Mouse (Mus musculus): Measurements from ENCODE around the gene Ubxn1. TPM values are rescaled to one million over a fixed set of nuclear protein-coding genes. Genes with fewer than 3 reads are reported as not detected.
A peak's percentile ranks its signal among the peaks of the same experiment; 100 is the strongest.

Gene Ubxn1
- polyA plus RNA-seq, 1 experiment = 169 TPM

DNA sequence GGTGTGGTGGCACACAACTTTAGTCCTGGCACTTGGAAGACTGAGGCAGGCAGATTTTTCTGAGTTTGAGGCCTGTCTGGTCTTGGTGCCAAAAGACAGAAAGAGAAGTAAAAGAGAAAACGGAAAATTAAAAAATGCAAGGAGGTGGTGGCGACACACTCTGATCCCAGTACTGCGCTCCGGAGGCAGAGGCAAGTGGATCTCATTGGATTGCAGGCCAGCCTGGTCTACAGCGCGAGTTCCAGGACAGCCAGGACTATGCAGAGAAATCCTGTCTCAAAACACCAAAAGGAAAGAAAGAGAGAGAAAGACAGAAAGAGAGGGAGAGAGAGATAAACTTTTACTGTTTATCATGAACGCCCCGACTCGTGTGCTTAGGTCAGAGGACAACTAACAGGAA lies 458 bp upstream of the Ubxn1 start:
- Histone ChIP-seq H3K4me3 (ENCODE audit: insufficient read depth, poor library complexity, severe bottlenecking) (peak overlapping the region; percentile 84), H3K36me3 (ENCODE audit: control insufficient read depth, insufficient read depth) (peaks cover 29% of the 10 kb centered on the region), H3K27me3 (ENCODE audit: control insufficient read depth, insufficient read depth, insufficient read length) (no peaks in the 10 kb centered on the region), H3K79me3 (ENCODE audit: low read depth) (peaks cover 11% of the 10 kb centered on the region), H3ac (ENCODE audit: control insufficient read depth, insufficient read length, low read depth) (peak overlapping the region; percentile 49), H3K79me2 (ENCODE audit: control insufficient read depth, insufficient read depth) (peaks cover 23% of the 10 kb centered on the region)
- TF ChIP-seq MAX (IDR thresholded peaks at IDR 0.05) = no peak
- no peak for TF ChIP-seq CEBPB (IDR thresholded peaks at IDR 0.05; ENCODE audit: low read depth)
- TF ChIP-seq USF1 (IDR thresholded peaks at IDR 0.05; ENCODE audit: low read depth) = no peak
- no peak for TF ChIP-seq FOSL1 (IDR thresholded peaks at IDR 0.05; ENCODE audit: insufficient read depth, low read length, poor library complexity, severe bottlenecking)
- TF ChIP-seq MYOD1 (IDR thresholded peaks at IDR 0.05; ENCODE audit: control insufficient read depth, insufficient read length, low read depth) = no peak
- no peak for TF ChIP-seq CTCF (IDR thresholded peaks at IDR 0.05; ENCODE audit: control insufficient read depth, insufficient read depth, insufficient read length)
- no peak for TF ChIP-seq MYOG (IDR thresholded peaks at IDR 0.05; ENCODE audit: control insufficient read depth, extremely low read depth, insufficient read length)

DNA sequence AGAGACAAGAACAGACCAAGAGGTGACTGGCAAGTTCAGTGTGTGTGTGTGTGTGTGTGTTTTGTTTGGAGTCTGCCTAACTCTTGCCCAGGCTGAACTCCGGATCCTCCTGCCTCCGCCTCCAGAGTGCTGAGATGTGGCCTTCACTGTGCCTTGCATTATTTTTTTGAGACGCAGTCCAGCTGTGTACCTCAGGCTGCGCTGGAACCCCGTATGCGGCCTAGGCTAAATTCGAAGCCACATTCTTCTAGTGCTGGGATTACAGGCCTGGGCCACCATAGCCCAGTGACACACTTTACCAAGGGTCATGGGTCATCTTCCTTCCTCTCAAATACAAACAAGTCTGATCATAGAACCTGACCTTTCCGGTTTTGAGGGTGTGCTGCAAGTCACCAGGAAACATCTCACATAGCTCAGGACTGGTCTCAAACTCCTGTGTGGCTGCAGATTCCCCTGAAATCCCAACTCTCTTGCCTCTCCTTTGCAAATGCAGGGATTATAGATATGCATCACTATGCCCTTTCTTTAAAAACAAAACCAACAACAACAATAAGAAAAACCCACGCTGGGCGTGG lies 1.1 kb downstream of the Ubxn1 start:
- H3K79me3 ChIP-seq (ENCODE audit: low read depth) = peaks cover 11% of the 10 kb centered on the region
- TF ChIP-seq MYOG (IDR thresholded peaks at IDR 0.05; ENCODE audit: control insufficient read depth, extremely low read depth, insufficient read length) = no peak
- no peak for TF ChIP-seq MAX (IDR thresholded peaks at IDR 0.05)
- TF ChIP-seq CTCF (IDR thresholded peaks at IDR 0.05; ENCODE audit: control insufficient read depth, insufficient read depth, insufficient read length) = no peak
- no peak for TF ChIP-seq MYOD1 (IDR thresholded peaks at IDR 0.05; ENCODE audit: control insufficient read depth, insufficient read length, low read depth)
- TF ChIP-seq USF1 (IDR thresholded peaks at IDR 0.05; ENCODE audit: low read depth) = no peak
- TF ChIP-seq CEBPB (IDR thresholded peaks at IDR 0.05; ENCODE audit: low read depth) = no peak
- no peak for TF ChIP-seq FOSL1 (IDR thresholded peaks at IDR 0.05; ENCODE audit: insufficient read depth, low read length, poor library complexity, severe bottlenecking)

DNA sequence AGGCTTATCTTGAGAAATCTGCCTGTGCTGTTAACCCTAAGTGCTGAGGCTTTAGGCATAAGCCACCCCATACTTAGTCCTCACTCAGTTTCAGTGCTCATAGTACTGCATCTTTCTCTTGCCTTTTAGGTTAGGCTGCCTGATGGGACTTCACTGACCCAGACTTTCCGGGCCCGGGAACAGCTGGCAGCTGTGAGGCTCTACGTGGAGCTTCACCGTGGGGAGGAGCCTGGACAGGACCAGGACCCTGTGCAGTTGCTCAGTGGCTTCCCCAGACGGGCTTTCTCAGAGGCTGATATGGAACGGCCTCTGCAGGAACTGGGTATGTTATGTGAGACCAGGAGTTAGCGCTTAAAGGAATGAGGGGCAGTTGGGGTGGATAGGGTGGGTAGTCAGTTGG lies 3.7 kb downstream of the Ubxn1 start:
- no peak overlapping the region for H3K4me3 ChIP-seq (ENCODE audit: insufficient read depth, poor library complexity, severe bottlenecking)
- no peaks in the 10 kb centered on the region for H3K27me3 ChIP-seq (ENCODE audit: control insufficient read depth, insufficient read depth, insufficient read length)
- H3K79me2 ChIP-seq (ENCODE audit: control insufficient read depth, insufficient read depth) = peaks cover 23% of the 10 kb centered on the region
- H3K36me3 ChIP-seq (ENCODE audit: control insufficient read depth, insufficient read depth) = peaks cover 42% of the 10 kb centered on the region
- peaks cover 11% of the 10 kb centered on the region for H3K79me3 ChIP-seq (ENCODE audit: low read depth)
- no peak overlapping the region for H3ac ChIP-seq (ENCODE audit: control insufficient read depth, insufficient read length, low read depth)
- TF ChIP-seq USF1 (IDR thresholded peaks at IDR 0.05; ENCODE audit: low read depth) (no peak), MAX (IDR thresholded peaks at IDR 0.05) (no peak), CTCF (IDR thresholded peaks at IDR 0.05; ENCODE audit: control insufficient read depth, insufficient read depth, insufficient read length) (no peak), FOSL1 (IDR thresholded peaks at IDR 0.05; ENCODE audit: insufficient read depth, low read length, poor library complexity, severe bottlenecking) (no peak), CEBPB (IDR thresholded peaks at IDR 0.05; ENCODE audit: low read depth) (no peak)

More for the DNA sequence above, 1.1 kb downstream of the Ubxn1 start:
- Histone ChIP-seq H3ac (ENCODE audit: control insufficient read depth, insufficient read length, low read depth) (peak overlapping the region; percentile 98), H3K27me3 (ENCODE audit: control insufficient read depth, insufficient read depth, insufficient read length) (no peaks in the 10 kb centered on the region), H3K4me3 (ENCODE audit: insufficient read depth, poor library complexity, severe bottlenecking) (peak overlapping the region; percentile 84), H3K36me3 (ENCODE audit: control insufficient read depth, insufficient read depth) (peaks cover 36% of the 10 kb centered on the region), H3K79me2 (ENCODE audit: control insufficient read depth, insufficient read depth) (peaks cover 23% of the 10 kb centered on the region)

- peaks cover 17% of the 10 kb centered on the region for H3K36me3 ChIP-seq (ENCODE audit: control insufficient read depth, insufficient read depth)
- H3K79me2 ChIP-seq (ENCODE audit: control insufficient read depth, insufficient read depth) = no peaks in the 10 kb centered on the region
- H3K27me3 ChIP-seq (ENCODE audit: control insufficient read depth, insufficient read depth, insufficient read length) = no peaks in the 10 kb centered on the region
- no peaks in the 10 kb centered on the region for H3K79me3 ChIP-seq (ENCODE audit: low read depth)
- peak; percentile 96 for TF ChIP-seq MAX (IDR thresholded peaks at IDR 0.05)
- TF ChIP-seq CEBPB (IDR thresholded peaks at IDR 0.05; ENCODE audit: low read depth) = no peak
- no peak for TF ChIP-seq CTCF (IDR thresholded peaks at IDR 0.05; ENCODE audit: control insufficient read depth, insufficient read depth, insufficient read length)
- peak; percentile 68 for TF ChIP-seq USF1 (IDR thresholded peaks at IDR 0.05; ENCODE audit: low read depth)
- TF ChIP-seq MYOG (IDR thresholded peaks at IDR 0.05; ENCODE audit: control insufficient read depth, extremely low read depth, insufficient read length) = no peak
- no peak for TF ChIP-seq MYOD1 (IDR thresholded peaks at IDR 0.05; ENCODE audit: control insufficient read depth, insufficient read length, low read depth)
- TF ChIP-seq FOSL1 (IDR thresholded peaks at IDR 0.05; ENCODE audit: insufficient read depth, low read length, poor library complexity, severe bottlenecking) = no peak
- H3K4me3 ChIP-seq (ENCODE audit: insufficient read depth, poor library complexity, severe bottlenecking) = peak within 1 kb of the TSS; percentile 57
- H3ac ChIP-seq (ENCODE audit: control insufficient read depth, insufficient read length, low read depth) = peak within 1 kb of the TSS; percentile 88
Observed at GRCm38 (mm10) chr19:8880311-8881033, 9.2 kb downstream of the Ubxn1 start, which contains the start of gene Uqcc3. Gene Uqcc3 (minus strand): TSS chr19:8880923.

DNA sequence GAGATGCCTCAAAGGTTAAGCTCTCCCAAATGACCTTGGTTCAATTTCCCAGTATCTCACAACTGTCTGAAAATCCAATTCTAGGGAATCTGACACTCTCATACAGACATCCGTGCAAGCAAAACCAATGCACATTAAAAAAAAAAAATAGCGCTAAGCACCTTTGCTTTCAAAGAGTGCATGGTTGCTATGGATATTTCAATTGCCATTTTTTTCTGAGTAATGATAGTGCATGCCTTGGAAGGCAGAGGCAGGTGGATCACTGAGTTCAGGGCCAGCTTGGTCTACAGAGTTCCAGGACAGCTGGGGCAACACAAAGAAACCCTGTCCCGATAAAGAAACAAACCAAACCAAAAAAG lies 9.7 kb downstream of the Ubxn1 start:
- H3K36me3 ChIP-seq (ENCODE audit: control insufficient read depth, insufficient read depth) = peaks cover 11% of the 10 kb centered on the region
- H3K27me3 ChIP-seq (ENCODE audit: control insufficient read depth, insufficient read depth, insufficient read length) = no peaks in the 10 kb centered on the region
- peak overlapping the region; percentile 26 for H3ac ChIP-seq (ENCODE audit: control insufficient read depth, insufficient read length, low read depth)
- H3K79me3 ChIP-seq (ENCODE audit: low read depth) = no peaks in the 10 kb centered on the region
- H3K4me3 ChIP-seq (ENCODE audit: insufficient read depth, poor library complexity, severe bottlenecking) = peak overlapping the region; percentile 57
- no peaks in the 10 kb centered on the region for H3K79me2 ChIP-seq (ENCODE audit: control insufficient read depth, insufficient read depth)
- TF ChIP-seq CTCF (IDR thresholded peaks at IDR 0.05; ENCODE audit: control insufficient read depth, insufficient read depth, insufficient read length) = no peak
- no peak for TF ChIP-seq FOSL1 (IDR thresholded peaks at IDR 0.05; ENCODE audit: insufficient read depth, low read length, poor library complexity, severe bottlenecking)
- no peak for TF ChIP-seq USF1 (IDR thresholded peaks at IDR 0.05; ENCODE audit: low read depth)
- no peak for TF ChIP-seq CEBPB (IDR thresholded peaks at IDR 0.05; ENCODE audit: low read depth)
- TF ChIP-seq MYOD1 (IDR thresholded peaks at IDR 0.05; ENCODE audit: control insufficient read depth, insufficient read length, low read depth) = no peak
- no peak for TF ChIP-seq MYOG (IDR thresholded peaks at IDR 0.05; ENCODE audit: control insufficient read depth, extremely low read depth, insufficient read length)
- no peak for TF ChIP-seq MAX (IDR thresholded peaks at IDR 0.05)

All from C2C12 (cell line).